Mouse (Mus musculus) intestine, embryonic 15.5 days (tissue): ENCODE measurements around the gene Dppa5a. TPM values are rescaled to one million over a fixed set of nuclear protein-coding genes. Genes with fewer than 3 reads are reported as not detected.
A peak's percentile ranks its signal among the peaks of the same experiment; 100 is the strongest.
"Not testable (repeated sequence)": the region's sequence is repeated elsewhere in the genome, so short reads cannot be mapped to it uniquely, and the experiment has no call there.

Experiments
- ATAC-seq: fragments of 200-750 bp; cut with Nextera tagmentation; 2 replicates; pipeline ENCODE4 v1.8.0; 2017; ENCODE audit warnings: moderate TSS enrichment, moderate library complexity
- H3K27ac ChIP-seq: fragments of 300-500 bp; sonication (generic); 2 replicates; pipeline ENCODE4 v1.5.1; 2015; ENCODE audit warnings: mild to moderate bottlenecking, inconsistent platforms
- H3K27me3 ChIP-seq: fragments of 300-500 bp; sonication (generic); replicated peaks from 2 replicates; pipeline ENCODE4 v1.6.1; 2015; ENCODE audit warnings: inconsistent platforms
- H3K36me3 ChIP-seq: fragments of 300-500 bp; sonication (generic); 2 replicates; pipeline ENCODE4 v1.6.1; 2015; ENCODE audit warnings: inconsistent platforms
- H3K4me1 ChIP-seq: fragments of 300-500 bp; sonication (generic); replicated peaks from 2 replicates; pipeline ENCODE4 v1.6.1; 2015; ENCODE audit warnings: inconsistent platforms
- H3K4me2 ChIP-seq: fragments of 300-500 bp; sonication (generic); replicated peaks from 2 replicates; pipeline ENCODE4 v1.6.1; 2015; ENCODE audit warnings: mild to moderate bottlenecking, inconsistent platforms
- H3K4me3 ChIP-seq: fragments of 300-500 bp; sonication (generic); replicated peaks from 2 replicates; pipeline ENCODE4 v1.5.1; 2015; ENCODE audit warnings: inconsistent platforms
- H3K9ac ChIP-seq: fragments of 300-500 bp; sonication (generic); 2 replicates; pipeline ENCODE4 v1.6.1; 2015; ENCODE audit warnings: inconsistent platforms
- H3K9me3 ChIP-seq: fragments of 300-500 bp; sonication (generic); 2 replicates; pipeline ENCODE4 v1.6.1; 2016; ENCODE audit warnings: inconsistent platforms
- WGBS: fragments of 180-500 bp; shearing (Covaris S2); methylation state at CpG from one replicate; pipeline ENCODE4 v1.1.7; 2015; 5-methylcytosine and 5-hydroxymethylcytosine counted together
- polyA plus RNA-seq: library from polyadenylated mRNA; unstranded; fragments of >200 nt; fragmentation: Nextera tagmentation; extraction: Ambion mirVana; gene quantifications from 2 replicates; pipeline ENCODE4 v1.2.1, GENCODE M21; 2015

Dppa5a gene
- polyA plus RNA-seq, 1 experiment from 2014 or later = not detected

- no peaks in the 10 kb centered on the region for H3K36me3 ChIP-seq
- no peaks in the 10 kb centered on the region for H3K9me3 ChIP-seq
- H3K27ac ChIP-seq = no peak overlapping the region
- no peaks in the 10 kb centered on the region for H3K27me3 ChIP-seq
- H3K4me3 ChIP-seq = no peak overlapping the region
- no peaks in the 10 kb centered on the region for H3K4me1 ChIP-seq
- H3K9ac ChIP-seq = no peak overlapping the region
- no peak for ATAC-seq
- H3K4me2 ChIP-seq = no peak overlapping the region
- 33% methylated on average over 2 of the region's 2 CpGs for WGBS
Observed at GRCm38 (mm10) chr9:78360484-78360872, 7.5 kb downstream of the Dppa5a start.

- WGBS = 81% methylated on average over 6 of the region's 6 CpGs
- ATAC-seq = no peak
- H3K27me3 ChIP-seq = no peaks in the 10 kb centered on the region
Observed at GRCm38 (mm10) chr9:78359750-78360483, 8.1 kb downstream of the Dppa5a start.

DNA sequence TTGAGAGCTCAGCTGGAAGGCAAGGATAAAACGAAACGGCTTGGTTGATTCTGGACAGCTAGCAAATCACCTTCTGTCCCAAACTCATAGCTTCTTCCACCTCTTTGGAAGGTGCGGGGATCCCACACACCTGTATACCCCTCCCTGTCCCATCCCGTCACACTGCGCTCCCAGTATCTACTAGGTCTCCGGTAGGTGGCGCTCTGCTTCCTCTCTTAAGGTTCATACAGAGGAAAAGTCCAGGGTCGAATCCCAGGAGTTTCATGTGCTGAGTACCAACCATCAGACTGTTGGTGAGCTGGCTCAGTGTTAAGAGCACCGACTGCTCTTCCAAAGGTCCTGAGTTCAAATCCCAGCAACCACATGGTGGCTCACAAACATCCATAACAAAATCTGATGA, 9.9 kb downstream of the Dppa5a start:
- Histone ChIP-seq H3K9me3 (no peaks in the 10 kb centered on the region), H3K4me2 (no peak overlapping the region), H3K27me3 (no peaks in the 10 kb centered on the region), H3K4me3 (no peak overlapping the region), H3K27ac (no peak overlapping the region), H3K9ac (no peak overlapping the region), H3K36me3 (no peaks in the 10 kb centered on the region), H3K4me1 (no peaks in the 10 kb centered on the region)
- peak; percentile 78 for ATAC-seq
- 13% methylated on average over 9 of the region's 9 CpGs for WGBS

More at GRCm38 (mm10) chr9:78359750-78360483, 8.1 kb downstream of the Dppa5a start:
- no peak overlapping the region for H3K4me2 ChIP-seq
- no peak overlapping the region for H3K27ac ChIP-seq
- H3K9me3 ChIP-seq = no peaks in the 10 kb centered on the region
- no peaks in the 10 kb centered on the region for H3K4me1 ChIP-seq
- no peaks in the 10 kb centered on the region for H3K36me3 ChIP-seq
- H3K4me3 ChIP-seq = no peak overlapping the region
- no peak overlapping the region for H3K9ac ChIP-seq

GRCm38 (mm10) chr9:78355611-78356010, 12.4 kb downstream of the Dppa5a start, which contains the start of gene Gsta2:
Gene Gsta2 (minus strand): TSS chr9:78355788.
- Histone ChIP-seq H3K36me3 (no peaks in the 10 kb centered on the region), H3K9me3 (no peaks in the 10 kb centered on the region), H3K27ac (no peak within 1 kb of the TSS), H3K4me1 (no peaks in the 10 kb centered on the region), H3K27me3 (no peaks in the 10 kb centered on the region), H3K9ac (no peak within 1 kb of the TSS), H3K4me3 (no peak within 1 kb of the TSS), H3K4me2 (no peak within 1 kb of the TSS)
- ATAC-seq = no peak
- WGBS = 90% methylated on average over 8 of the region's 8 CpGs

DNA sequence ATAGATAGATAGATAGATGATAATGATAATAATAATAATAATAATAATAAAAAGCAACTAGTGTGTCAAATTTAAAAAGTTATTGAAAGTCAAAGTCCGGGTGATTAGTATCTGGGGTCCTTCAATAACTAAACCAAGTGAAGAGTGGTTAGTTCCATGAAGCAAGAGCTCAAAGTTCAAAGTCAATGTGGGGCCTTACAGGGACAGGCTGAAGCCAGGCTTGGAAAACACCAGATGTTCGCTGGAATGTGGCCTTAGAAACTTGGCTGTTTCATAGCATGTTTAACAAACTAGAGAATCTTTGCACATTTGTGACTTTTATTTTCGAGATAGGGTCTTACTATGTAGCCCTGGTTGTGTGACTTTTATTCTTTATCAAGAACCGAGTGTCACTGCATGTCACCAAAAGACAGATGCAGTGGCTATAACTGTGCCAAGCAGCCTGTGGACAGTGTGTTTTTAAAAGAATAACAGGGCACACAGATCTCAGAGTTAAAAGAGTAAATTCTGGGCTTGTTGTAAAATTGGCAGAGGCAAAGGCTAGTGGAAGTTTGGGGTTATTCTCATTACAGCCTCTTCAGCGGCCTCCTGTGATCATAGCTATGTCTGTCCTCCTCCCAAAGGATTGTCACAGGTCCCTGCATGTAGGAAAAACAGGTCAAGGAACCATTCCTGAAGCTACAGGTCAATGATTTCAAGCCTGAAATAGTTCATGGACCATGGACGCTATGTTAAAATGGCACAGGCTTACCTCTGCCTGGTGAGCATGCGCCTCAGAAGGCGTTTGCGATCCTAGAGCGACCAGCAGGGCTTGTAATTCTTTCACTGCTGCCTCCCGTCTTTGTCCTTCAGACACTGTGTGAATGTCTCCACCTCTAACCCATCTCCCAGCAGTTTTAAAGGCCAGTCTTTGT, 13.1 kb downstream of the Dppa5a start:
- Histone ChIP-seq H3K27ac (no peak overlapping the region), H3K4me3 (no peak overlapping the region), H3K9me3 (no peaks in the 10 kb centered on the region), H3K27me3 (no peaks in the 10 kb centered on the region), H3K4me1 (no peaks in the 10 kb centered on the region), H3K36me3 (no peaks in the 10 kb centered on the region), H3K4me2 (no peak overlapping the region), H3K9ac (no peak overlapping the region)
- ATAC-seq = peak; percentile 77
- 76% methylated on average over 11 of the region's 11 CpGs for WGBS

DNA sequence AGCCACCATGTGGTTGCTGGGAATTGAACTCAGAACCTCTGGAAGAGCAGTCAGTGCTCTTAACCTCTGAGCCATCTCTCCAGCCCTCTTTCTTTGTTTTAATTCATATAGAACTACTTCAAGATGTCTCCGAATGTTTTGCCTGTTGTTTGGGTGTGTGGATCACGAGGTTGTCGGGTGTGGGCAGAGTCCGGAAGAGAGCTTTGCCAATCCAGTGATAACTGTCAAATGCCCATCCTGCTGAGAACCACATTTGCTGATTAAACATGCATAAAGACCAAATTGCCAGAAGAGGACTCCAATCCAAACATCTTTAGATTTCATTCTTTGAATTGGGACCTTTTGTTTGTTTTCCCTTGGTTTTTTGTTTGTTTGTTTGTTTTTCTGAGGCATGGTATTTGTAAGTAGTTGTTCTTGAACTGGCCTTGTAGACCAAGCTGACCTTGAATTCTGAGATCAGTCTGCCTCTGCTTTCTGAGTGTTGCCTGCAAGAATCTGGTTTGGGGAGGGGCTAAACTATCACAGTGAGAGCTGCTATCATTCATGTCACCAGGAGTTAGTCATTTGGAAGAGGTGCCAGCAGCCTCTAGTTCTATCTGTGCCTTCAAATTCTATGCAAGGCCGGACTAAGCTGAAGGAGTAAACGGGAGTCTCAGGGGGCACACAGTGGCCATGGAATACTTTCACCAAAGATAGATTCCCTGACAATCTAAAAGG, 16.3 kb downstream of the Dppa5a start:
- Histone ChIP-seq H3K4me3 (no peak overlapping the region), H3K4me1 (no peaks in the 10 kb centered on the region), H3K9ac (no peak overlapping the region), H3K4me2 (no peak overlapping the region), H3K27ac (no peak overlapping the region), H3K9me3 (no peaks in the 10 kb centered on the region), H3K36me3 (no peaks in the 10 kb centered on the region), H3K27me3 (no peaks in the 10 kb centered on the region)
- ATAC-seq = no peak
- 88% methylated on average over 6 of the region's 6 CpGs for WGBS

- ATAC-seq, H3K9ac ChIP-seq, H3K4me2 ChIP-seq, H3K27me3 ChIP-seq, H3K36me3 ChIP-seq, H3K4me1 ChIP-seq, H3K27ac ChIP-seq, H3K4me3 ChIP-seq, H3K9me3 ChIP-seq: not testable (repeated sequence)
Observed at GRCm38 (mm10) chr9:78350007-78350406, 18.0 kb downstream of the Dppa5a start.

GRCm38 (mm10) chr9:78349141-78349540, 18.8 kb downstream of the Dppa5a start:
- not testable (repeated sequence) for H3K4me3 ChIP-seq, H3K27me3 ChIP-seq, H3K9ac ChIP-seq, ATAC-seq, H3K36me3 ChIP-seq, H3K27ac ChIP-seq, H3K9me3 ChIP-seq, H3K4me1 ChIP-seq, H3K4me2 ChIP-seq
- 83% methylated on average over 3 of the region's 3 CpGs for WGBS

GRCm38 (mm10) chr9:78348206-78349004, 19.6 kb downstream of the Dppa5a start:
- peak; percentile 80 for ATAC-seq
- not testable (repeated sequence) for H3K27ac ChIP-seq, H3K27me3 ChIP-seq, H3K9me3 ChIP-seq, H3K9ac ChIP-seq, H3K4me3 ChIP-seq, H3K36me3 ChIP-seq, H3K4me2 ChIP-seq, H3K4me1 ChIP-seq
- 58% methylated on average over 6 of the region's 6 CpGs for WGBS

GRCm38 (mm10) chr9:78347004-78347403, 21.0 kb downstream of the Dppa5a start:
- 49% methylated on average over 3 of the region's 3 CpGs for WGBS
- Histone ChIP-seq H3K9ac (no peak overlapping the region), H3K9me3 (no peaks in the 10 kb centered on the region), H3K27ac (no peak overlapping the region), H3K36me3 (no peaks in the 10 kb centered on the region), H3K4me3 (no peak overlapping the region), H3K4me2 (no peak overlapping the region), H3K4me1 (no peaks in the 10 kb centered on the region), H3K27me3 (no peaks in the 10 kb centered on the region)
- ATAC-seq = peak; percentile 84

DNA sequence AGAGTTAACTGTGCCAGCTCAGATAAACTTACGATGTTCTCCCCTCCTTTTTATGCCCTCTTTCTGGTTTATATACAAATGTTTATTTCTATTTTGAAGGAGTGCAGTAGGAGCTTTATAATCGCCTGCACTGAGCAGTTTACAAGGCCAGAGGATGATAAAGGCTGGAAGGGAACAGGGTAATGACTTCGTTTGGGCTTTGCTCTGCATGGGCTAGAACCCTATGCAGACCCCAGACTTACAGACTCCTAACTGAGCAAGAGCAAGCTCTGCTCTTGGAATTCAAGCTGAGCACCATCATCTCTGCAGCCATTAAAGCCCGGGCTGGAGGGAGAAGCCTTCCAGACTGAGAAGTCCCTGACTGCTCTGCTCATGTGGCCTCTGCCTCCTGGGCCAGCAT, 22.7 kb downstream of the Dppa5a start:
- 44% methylated on average over 4 of the region's 4 CpGs for WGBS
- H3K4me1 ChIP-seq, H3K4me3 ChIP-seq, H3K36me3 ChIP-seq, H3K9me3 ChIP-seq, H3K4me2 ChIP-seq, H3K9ac ChIP-seq, H3K27ac ChIP-seq, H3K27me3 ChIP-seq, ATAC-seq: not testable (repeated sequence)

- H3K9ac ChIP-seq, H3K4me1 ChIP-seq, H3K4me3 ChIP-seq, H3K27me3 ChIP-seq, H3K27ac ChIP-seq, ATAC-seq, H3K9me3 ChIP-seq, H3K4me2 ChIP-seq, H3K36me3 ChIP-seq: not testable (repeated sequence)
- WGBS = 90% methylated on average over 9 of the region's 9 CpGs
Observed at GRCm38 (mm10) chr9:78343055-78343454, 24.9 kb downstream of the Dppa5a start.
